Mouse (Mus musculus): ENCODE data around the gene Lad1.

Gene Lad1

GRCm38 (mm10) chr1:135818481-135819086 is at the start of gene Lad1:
Gene Lad1, plus strand, starts transcription at chr1:135818598.
- DNase-seq (ENCODE audit: low spot score) = no peak

GRCm38 (mm10) chr1:135770237-135770636 is 48.2 kb upstream of the Lad1 start:
- DNase-seq (ENCODE audit: low spot score) = no peak

- no peak for DNase-seq (ENCODE audit: low spot score)
These were observed 47.4 kb upstream of the Lad1 start for GRCm38 (mm10) chr1:135770896-135771572.

- DNase-seq (ENCODE audit: low spot score) = no peak
These were observed 46.8 kb upstream of the Lad1 start for GRCm38 (mm10) chr1:135771573-135771970.

GRCm38 (mm10) chr1:135776596-135776995 is 41.8 kb upstream of the Lad1 start:
- no peak for DNase-seq (ENCODE audit: low spot score)

- no peak for DNase-seq (ENCODE audit: low spot score)
These were observed 41.4 kb upstream of the Lad1 start for GRCm38 (mm10) chr1:135777046-135777445.

GRCm38 (mm10) chr1:135778780-135779535 is 39.4 kb upstream of the Lad1 start, which contains the start of gene Tnni1:
Gene Tnni1, plus strand, starts transcription at chr1:135779434.
- DNase-seq (ENCODE audit: low spot score) = no peak

- DNase-seq (ENCODE audit: low spot score) = no peak
These were observed 37.7 kb upstream of the Lad1 start for GRCm38 (mm10) chr1:135780649-135781048.

GRCm38 (mm10) chr1:135781220-135781619 is 37.2 kb upstream of the Lad1 start:
- DNase-seq (ENCODE audit: low spot score) = peak; percentile 82

- peak; percentile 50 for DNase-seq (ENCODE audit: low spot score)
These were observed 35.6 kb upstream of the Lad1 start for GRCm38 (mm10) chr1:135782816-135783215.

- DNase-seq (ENCODE audit: low spot score) = peak; percentile 70
These were observed 30.6 kb upstream of the Lad1 start for GRCm38 (mm10) chr1:135787799-135788198.

GRCm38 (mm10) chr1:135788708-135789107 is 29.7 kb upstream of the Lad1 start:
- no peak for DNase-seq (ENCODE audit: low spot score)

- DNase-seq (ENCODE audit: low spot score) = peak; percentile 65
These were observed 28.6 kb upstream of the Lad1 start for GRCm38 (mm10) chr1:135789815-135790214.

GRCm38 (mm10) chr1:135792143-135792939 is 26.1 kb upstream of the Lad1 start:
- DNase-seq (ENCODE audit: low spot score) = no peak

- DNase-seq (ENCODE audit: low spot score) = no peak
These were observed 24.8 kb upstream of the Lad1 start for GRCm38 (mm10) chr1:135793370-135794215.

GRCm38 (mm10) chr1:135794216-135795134 is 23.9 kb upstream of the Lad1 start:
- DNase-seq (ENCODE audit: low spot score) = no peak

- no peak for DNase-seq (ENCODE audit: low spot score)
These were observed 19.9 kb upstream of the Lad1 start for GRCm38 (mm10) chr1:135798492-135798891.

GRCm38 (mm10) chr1:135799109-135799627 is 19.2 kb upstream of the Lad1 start:
- DNase-seq (ENCODE audit: low spot score) = no peak

- DNase-seq (ENCODE audit: low spot score) = no peak
These were observed 18.0 kb upstream of the Lad1 start for GRCm38 (mm10) chr1:135800192-135800950.

Measured in layer of hippocampus, adult 11-12 months (tissue).